Mouse (Mus musculus) CH12.LX (cell line): Measurements from ENCODE around the gene Amotl2. TPM values are rescaled to one million over a fixed set of nuclear protein-coding genes. Genes with fewer than 3 reads are reported as not detected.

ENCODE experiments used
- DNase-seq: peaks from one replicate; pipeline ENCODE4 v3.0.0-alpha.2; 2013; ENCODE audit errors: extremely low read depth
- H3K27ac ChIP-seq: 2 replicates; pipeline ENCODE4 v1.5.1; 2012; ENCODE audit warnings: low read depth, mild to moderate bottlenecking, control low read depth, moderate library complexity; ENCODE audit not compliant: insufficient read depth
- H3K27me3 ChIP-seq: replicated peaks from 2 replicates; pipeline ENCODE3; 2012; ENCODE audit warnings: inconsistent platforms
- H3K36me3 ChIP-seq, 2 experiments: replicated peaks in 1 of 2; 2 replicates each; pipeline versions ENCODE3 to v1.6.1; 2012; ENCODE audit warnings: inconsistent platforms in 1 of 2, low read length in 1 of 2, mild to moderate bottlenecking in 1 of 2, mixed read lengths in 1 of 2, moderate library complexity in 1 of 2; ENCODE audit not compliant: control insufficient read depth in 1 of 2, insufficient read depth in 1 of 2
- H3K4me1 ChIP-seq, 2 experiments: 2 replicates each; pipeline ENCODE4 v1.6.1; 2012; ENCODE audit warnings: inconsistent platforms in 1 of 2, moderate library complexity in 1 of 2; ENCODE audit not compliant: insufficient read depth in 2 of 2, control insufficient read depth in 1 of 2
- H3K4me2 ChIP-seq: 2 replicates; pipeline ENCODE4 v1.6.1; 2012; ENCODE audit warnings: low read depth, mild to moderate bottlenecking, control low read depth; ENCODE audit not compliant: poor library complexity, insufficient read depth, severe bottlenecking
- H3K4me3 ChIP-seq, 3 experiments: fragments of 150-350 bp in 1 of 3; sonication (generic) in 1 of 3; replicated peaks in 1 of 3; 2 replicates each; pipeline versions ENCODE3 to v1.5.1; 2011 to 2012; ENCODE audit warnings: low read depth in 2 of 3, low read length in 2 of 3, mild to moderate bottlenecking in 2 of 3, moderate library complexity in 2 of 3, control low read depth in 1 of 3, improper control_type of control experiment in 1 of 3, inconsistent platforms in 1 of 3, mixed read lengths in 1 of 3; ENCODE audit not compliant: poor library complexity in 1 of 3
- H3K79me2 ChIP-seq: replicated peaks from 2 replicates; pipeline ENCODE4 v1.6.1; 2012; ENCODE audit warnings: mild to moderate bottlenecking, moderate library complexity; ENCODE audit not compliant: control insufficient read depth, poor library complexity, insufficient read depth, severe bottlenecking; ENCODE audit errors: extremely low read depth
- H3K9ac ChIP-seq: 2 replicates; pipeline ENCODE4 v1.6.1; 2012; ENCODE audit warnings: low read depth, mild to moderate bottlenecking, control low read depth, moderate library complexity; ENCODE audit not compliant: insufficient read depth
- H3K9me3 ChIP-seq: replicated peaks from 2 replicates; pipeline ENCODE3; 2012; ENCODE audit warnings: low read length, inconsistent platforms, mixed read lengths
- CHD1 ChIP-seq: IDR thresholded peaks from 2 replicates; pipeline ENCODE4 v1.6.1; 2012; ENCODE audit warnings: low read depth, low read length, improper control_type of control experiment, inconsistent platforms
- CHD2 ChIP-seq: IDR thresholded peaks from 2 replicates; pipeline ENCODE4 v1.6.1; 2011; ENCODE audit warnings: low read length, improper control_type of control experiment
- CTCF ChIP-seq, 2 experiments: IDR thresholded peaks in 1 of 2; conservative IDR thresholded peaks in 1 of 2; 2 replicates each; pipeline ENCODE4 v1.5.1; 2011 to 2012; ENCODE audit warnings: low read depth in 2 of 2, low read length in 2 of 2, improper control_type of control experiment in 1 of 2, inconsistent platforms in 1 of 2, mild to moderate bottlenecking in 1 of 2, moderate library complexity in 1 of 2
- E2F4 ChIP-seq: IDR thresholded peaks from 2 replicates; pipeline ENCODE4 v1.6.1; 2011; ENCODE audit warnings: low read depth, low read length, improper control_type of control experiment; ENCODE audit not compliant: insufficient replicate concordance
- GABPA ChIP-seq: IDR thresholded peaks from 2 replicates; pipeline ENCODE4 v1.6.1; 2012; ENCODE audit warnings: low read depth, low read length, improper control_type of control experiment, inconsistent platforms; ENCODE audit not compliant: insufficient replicate concordance
- HCFC1 ChIP-seq: IDR thresholded peaks from 2 replicates; pipeline ENCODE4 v1.6.1; 2012; ENCODE audit warnings: low read depth, mild to moderate bottlenecking, inconsistent platforms, low read length, improper control_type of control experiment
- IRF4 ChIP-seq: IDR thresholded peaks from 2 replicates; pipeline ENCODE4 v1.6.1; 2014; ENCODE audit warnings: low read depth, mild to moderate bottlenecking, inconsistent platforms, low read length, improper control_type of control experiment
- KAT2A ChIP-seq: IDR thresholded peaks from 2 replicates; pipeline ENCODE4 v1.6.1; 2012; ENCODE audit warnings: low read length, improper control_type of control experiment, inconsistent platforms; ENCODE audit not compliant: insufficient replicate concordance
- MAFK ChIP-seq: IDR thresholded peaks from 2 replicates; pipeline ENCODE4 v1.6.1; 2011; ENCODE audit warnings: low read length, improper control_type of control experiment; ENCODE audit not compliant: insufficient replicate concordance
- MAX ChIP-seq: IDR thresholded peaks from 2 replicates; pipeline ENCODE4 v1.6.1; 2011; ENCODE audit warnings: low read length, improper control_type of control experiment
- MXI1 ChIP-seq: IDR thresholded peaks from 2 replicates; pipeline ENCODE4 v1.6.1; 2011; ENCODE audit warnings: mild to moderate bottlenecking, low read depth, low read length, improper control_type of control experiment
- NELFE ChIP-seq: IDR thresholded peaks from 2 replicates; pipeline ENCODE4 v1.6.1; 2011; ENCODE audit warnings: low read depth, low read length, improper control_type of control experiment
- POLR2A ChIP-seq: IDR thresholded peaks from 2 replicates; pipeline ENCODE4 v1.6.1; 2011; ENCODE audit warnings: low read depth, mild to moderate bottlenecking, improper control_type of control experiment, low read length
- RAD21 ChIP-seq: IDR thresholded peaks from 2 replicates; pipeline ENCODE4 v1.6.1; 2011; ENCODE audit warnings: low read depth, mild to moderate bottlenecking, low read length, improper control_type of control experiment, moderate library complexity
- RCOR1 ChIP-seq: conservative IDR thresholded peaks from 2 replicates; pipeline ENCODE4 v1.6.1; 2012; ENCODE audit warnings: low read depth, mild to moderate bottlenecking, inconsistent platforms, low read length, improper control_type of control experiment
- SIN3A ChIP-seq: IDR thresholded peaks from 2 replicates; pipeline ENCODE4 v1.6.1; 2012; ENCODE audit warnings: low read length, improper control_type of control experiment, inconsistent platforms
- SMC3 ChIP-seq: IDR thresholded peaks from 2 replicates; pipeline ENCODE4 v1.6.1; 2011; ENCODE audit warnings: low read depth, low read length, improper control_type of control experiment
- UBTF ChIP-seq: IDR thresholded peaks from 2 replicates; pipeline ENCODE4 v1.6.1; 2012; ENCODE audit warnings: low read depth, mild to moderate bottlenecking, inconsistent platforms, low read length, improper control_type of control experiment, moderate library complexity
- USF2 ChIP-seq: conservative IDR thresholded peaks from 2 replicates; pipeline ENCODE4 v1.6.1; 2011; ENCODE audit warnings: low read depth, low read length, improper control_type of control experiment
- ZC3H11A ChIP-seq: IDR thresholded peaks from 2 replicates; pipeline ENCODE4 v1.6.1; 2012; ENCODE audit warnings: low read depth, mild to moderate bottlenecking, inconsistent platforms, low read length, improper control_type of control experiment
- ZKSCAN1 ChIP-seq: IDR thresholded peaks from 2 replicates; pipeline ENCODE4 v1.6.1; 2012; ENCODE audit warnings: low read depth, inconsistent platforms, low read length, improper control_type of control experiment, borderline replicate concordance
- dilution Hi-C: fragments of 300-500 bp; cut with MboI; formaldehyde crosslinking; loops from 2 replicates; pipeline ENCODE4 v1.14.3; 2020; ENCODE audit warnings: low sequenced_read_pairs; ENCODE audit not compliant: extremely low pct_unique_long_range_greater_than_20kb, extremely low pct_ligation_motif_present
- in situ Hi-C: fragments of 300-500 bp; cut with MboI; formaldehyde crosslinking; loops from 3 replicates; pipeline ENCODE4 v1.14.3; 2019; ENCODE audit warnings: low sequenced_read_pairs, low pct_ligation_motif_present, low pct_unique_long_range_greater_than_20kb, mixed read lengths
- polyA plus RNA-seq: library from polyadenylated mRNA; unstranded; fragments of >175 nt; gene quantifications from 2 replicates; pipeline ENCODE4 v1.2.1, GENCODE M21; 2012; ENCODE audit warnings: low read depth; ENCODE audit not compliant: insufficient read length
- total RNA-seq, 2 experiments: library from RNA; depleted of rRNA; stranded (reverse); fragments of 300-350 nt in 1 of 2; fragments of >200 nt in 1 of 2; gene quantifications; 2 replicates each; pipeline ENCODE4 v1.2.3; 2012 to 2014

The Amotl2 gene
- total and polyA plus RNA-seq, 3 experiments = 0.08 TPM; not detected in 2

GRCm38 (mm10) chr9:102723241-102723709 is 6.8 kb downstream of the Amotl2 start:
- TF ChIP-seq ZKSCAN1 (no peak), IRF4 (no peak), NELFE (no peak), CTCF (conservative IDR thresholded peaks at IDR 0.05 in 1 of 2, IDR thresholded peaks at IDR 0.05 in 1 of 2; ENCODE audit: low read depth in 2 of 2, low read length in 2 of 2) (no peak), MXI1 (no peak)

GRCm38 (mm10) chr9:102723990-102724461 is 7.6 kb downstream of the Amotl2 start:
- TF ChIP-seq CHD1 = no peak
- TF ChIP-seq MXI1 = no peak
- no peak for TF ChIP-seq ZC3H11A
- no peak for TF ChIP-seq SMC3
- TF ChIP-seq HCFC1 = no peak
- TF ChIP-seq UBTF = no peak
- TF ChIP-seq USF2 = no peak
- no peak for TF ChIP-seq RAD21
- no peak for TF ChIP-seq MAX
- TF ChIP-seq RCOR1 = no peak
- no peak for TF ChIP-seq E2F4
- no peak for TF ChIP-seq CTCF (conservative IDR thresholded peaks at IDR 0.05 in 1 of 2, IDR thresholded peaks at IDR 0.05 in 1 of 2; ENCODE audit: low read depth in 2 of 2, low read length in 2 of 2)
- no peak for TF ChIP-seq KAT2A
- TF ChIP-seq POLR2A = no peak
- no peak for TF ChIP-seq GABPA
- no peak for TF ChIP-seq MAFK
- TF ChIP-seq CHD2 = no peak
- TF ChIP-seq SIN3A = no peak
- no peaks in the 10 kb centered on the region for H3K4me1 ChIP-seq

More at GRCm38 (mm10) chr9:102723241-102723709, 6.8 kb downstream of the Amotl2 start:
- Histone ChIP-seq H3K4me3 (no peak overlapping the region), H3K36me3 (no peaks in the 10 kb centered on the region), H3K27me3 (peaks cover 73% of the 10 kb centered on the region), H3K27ac (no peak overlapping the region), H3K79me2 (no peaks in the 10 kb centered on the region), H3K4me2 (no peak overlapping the region), H3K4me1 (no peaks in the 10 kb centered on the region), H3K9ac (no peak overlapping the region), H3K9me3 (peaks cover 2% of the 10 kb centered on the region)
- no peak for DNase-seq
- in situ Hi-C loops = loop anchor here (5.0 kb wide), 1 partner anchor 54 kb away; no protein-coding TSS in a partner anchor
- dilution Hi-C loops = no loop called here

More at GRCm38 (mm10) chr9:102723990-102724461, 7.6 kb downstream of the Amotl2 start:
- H3K79me2 ChIP-seq = no peaks in the 10 kb centered on the region
- no peaks in the 10 kb centered on the region for H3K9me3 ChIP-seq
- no peak overlapping the region for H3K27ac ChIP-seq
- in situ Hi-C loops = loop anchor here (5.0 kb wide), 1 partner anchor 53 kb away; no protein-coding TSS in a partner anchor
- no peak for DNase-seq
- H3K27me3 ChIP-seq = peaks cover 72% of the 10 kb centered on the region
- no peaks in the 10 kb centered on the region for H3K36me3 ChIP-seq
- no peak overlapping the region for H3K9ac ChIP-seq
- no peak overlapping the region for H3K4me2 ChIP-seq
- dilution Hi-C loops = no loop called here
- H3K4me3 ChIP-seq = no peak overlapping the region
